Mouse (Mus musculus): ENCODE measurements around the gene Klhdc10. TPM values are rescaled to one million over a fixed set of nuclear protein-coding genes. Genes with fewer than 3 reads are reported as not detected.
"Not testable (repeated sequence)": the region's sequence is repeated elsewhere in the genome, so short reads cannot be mapped to it uniquely, and the experiment has no call there.

Gene Klhdc10
- polyA plus RNA-seq, 1 experiment from 2014 or later: 27.4 TPM

DNA sequence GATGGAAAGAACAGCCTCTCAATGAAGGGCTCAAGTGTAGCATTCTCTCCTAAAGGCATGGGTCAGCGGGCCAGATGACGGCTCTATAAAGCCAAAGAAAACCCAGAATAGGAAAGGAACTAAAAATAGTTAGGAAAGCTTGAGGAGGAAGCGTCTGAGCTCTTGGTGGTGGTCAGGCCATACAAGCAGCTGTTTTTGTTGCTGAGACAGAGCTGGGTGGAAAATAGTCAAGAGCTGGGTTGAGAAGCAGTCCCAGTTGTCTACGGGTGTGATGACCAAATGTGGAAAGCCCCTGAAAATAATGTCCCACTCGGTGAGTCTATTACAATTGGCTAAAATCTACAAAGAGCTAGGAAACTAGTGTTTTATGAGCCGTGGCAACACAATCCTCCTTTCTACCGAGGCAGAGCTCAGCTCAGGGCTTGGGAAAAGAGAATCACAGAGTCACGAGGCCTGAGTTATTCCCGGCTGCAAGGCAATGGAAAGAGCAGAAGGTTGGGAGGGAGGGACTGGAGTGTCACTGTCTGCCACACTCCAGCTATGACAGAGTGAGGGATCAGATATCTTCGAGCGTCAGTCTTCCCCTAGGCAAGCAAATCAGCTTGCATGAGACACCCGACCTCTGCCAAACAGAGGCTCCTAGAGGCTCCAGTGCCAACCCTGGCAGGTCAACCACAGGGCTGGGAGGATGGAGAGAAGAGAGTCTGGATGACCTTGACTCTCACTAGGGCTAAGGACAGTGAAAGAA, 41.7 kb upstream of the Klhdc10 start:
- WGBS: 78% methylated on average over 12 of the region's 12 CpGs
- no peaks in the 10 kb centered on the region for H3K27me3 ChIP-seq (ENCODE audit: control insufficient read depth, insufficient read depth, low read length)
- no peak overlapping the region for H3K9ac ChIP-seq (ENCODE audit: low read depth, low read length)

DNA sequence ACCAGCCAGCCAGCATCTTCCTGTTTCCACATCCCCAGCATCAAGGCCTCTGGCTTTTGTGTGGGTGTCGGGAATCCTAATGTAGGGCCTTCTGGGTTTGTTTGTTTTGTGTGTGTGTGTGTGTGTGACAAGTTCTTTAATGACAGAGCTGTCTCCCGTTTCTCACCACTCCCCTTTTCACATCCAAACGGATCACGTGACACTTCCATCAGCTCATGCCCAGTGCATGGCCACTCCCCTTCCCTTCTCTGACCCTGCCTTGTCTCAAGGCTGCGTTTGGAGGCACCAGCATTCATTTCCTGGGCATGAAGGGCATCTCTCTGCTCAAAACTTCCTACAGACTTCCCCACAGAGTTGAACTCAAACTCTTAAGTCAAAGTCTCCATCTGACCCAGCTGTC, 37.9 kb upstream of the Klhdc10 start:
- no peaks in the 10 kb centered on the region for H3K9me3 ChIP-seq (ENCODE audit: control insufficient read depth, low read length)
- H3K4me3 ChIP-seq (ENCODE audit: low read depth, low read length): no peak overlapping the region
- no peak overlapping the region for H3K4me2 ChIP-seq (replicated peaks; ENCODE audit: low read depth, low read length)
- no peaks in the 10 kb centered on the region for H3K27me3 ChIP-seq (ENCODE audit: control insufficient read depth, insufficient read depth, low read length)
- DNase-seq (ENCODE audit: low spot score): no peak
- 40% methylated on average over 5 of the region's 5 CpGs for WGBS
- no peak for ATAC-seq (ENCODE audit: low FRiP score)
- no peak overlapping the region for H3K27ac ChIP-seq (ENCODE audit: low read depth, low read length)
- no peaks in the 10 kb centered on the region for H3K36me3 ChIP-seq (ENCODE audit: control insufficient read depth, insufficient read depth, low read length)
- H3K4me1 ChIP-seq (replicated peaks; ENCODE audit: control insufficient read depth, insufficient read depth, low read length): no peaks in the 10 kb centered on the region
- H3K9ac ChIP-seq (ENCODE audit: low read depth, low read length): no peak overlapping the region

More for the DNA sequence above, 41.7 kb upstream of the Klhdc10 start:
- H3K36me3 ChIP-seq (ENCODE audit: control insufficient read depth, insufficient read depth, low read length): no peaks in the 10 kb centered on the region
- DNase-seq (ENCODE audit: low spot score) (no peak), ATAC-seq (ENCODE audit: low FRiP score) (no peak)
- H3K9me3 ChIP-seq (ENCODE audit: control insufficient read depth, low read length): no peaks in the 10 kb centered on the region
- H3K4me1 ChIP-seq (replicated peaks; ENCODE audit: control insufficient read depth, insufficient read depth, low read length): no peaks in the 10 kb centered on the region
- H3K4me3 ChIP-seq (ENCODE audit: low read depth, low read length): no peak overlapping the region
- H3K4me2 ChIP-seq (replicated peaks; ENCODE audit: low read depth, low read length): no peak overlapping the region
- H3K27ac ChIP-seq (ENCODE audit: low read depth, low read length): no peak overlapping the region

DNA sequence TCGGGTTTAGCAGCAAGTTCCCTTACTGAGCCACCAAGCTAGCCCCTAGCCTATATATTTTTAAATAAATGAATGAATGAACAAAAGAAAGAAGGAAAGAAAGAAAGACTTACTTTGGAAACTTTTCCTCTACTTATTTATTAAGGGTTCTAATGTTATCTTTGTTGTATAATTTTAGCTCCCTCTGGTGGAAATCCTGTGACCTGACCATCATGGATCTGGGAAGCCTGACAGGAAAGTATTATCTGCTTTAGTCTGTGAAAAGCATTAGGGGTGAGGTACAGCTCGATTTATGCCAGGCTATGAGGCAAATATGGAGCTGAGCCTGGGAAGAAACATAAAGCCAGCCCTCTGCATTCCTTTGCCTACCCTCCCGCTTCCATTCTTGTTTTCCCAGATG, 32.4 kb upstream of the Klhdc10 start:
- Histone ChIP-seq H3K27me3 (ENCODE audit: control insufficient read depth, insufficient read depth, low read length) (no peaks in the 10 kb centered on the region), H3K27ac (ENCODE audit: low read depth, low read length) (no peak overlapping the region), H3K9me3 (ENCODE audit: control insufficient read depth, low read length) (no peaks in the 10 kb centered on the region), H3K4me3 (ENCODE audit: low read depth, low read length) (no peak overlapping the region), H3K36me3 (ENCODE audit: control insufficient read depth, insufficient read depth, low read length) (peaks cover 10% of the 10 kb centered on the region), H3K4me2 (replicated peaks; ENCODE audit: low read depth, low read length) (no peak overlapping the region), H3K4me1 (replicated peaks; ENCODE audit: control insufficient read depth, insufficient read depth, low read length) (no peaks in the 10 kb centered on the region), H3K9ac (ENCODE audit: low read depth, low read length) (no peak overlapping the region)
- DNase-seq (ENCODE audit: low spot score) (no peak), ATAC-seq (ENCODE audit: low FRiP score) (no peak)
- 96% methylated on average over 3 of the region's 3 CpGs for WGBS

DNA sequence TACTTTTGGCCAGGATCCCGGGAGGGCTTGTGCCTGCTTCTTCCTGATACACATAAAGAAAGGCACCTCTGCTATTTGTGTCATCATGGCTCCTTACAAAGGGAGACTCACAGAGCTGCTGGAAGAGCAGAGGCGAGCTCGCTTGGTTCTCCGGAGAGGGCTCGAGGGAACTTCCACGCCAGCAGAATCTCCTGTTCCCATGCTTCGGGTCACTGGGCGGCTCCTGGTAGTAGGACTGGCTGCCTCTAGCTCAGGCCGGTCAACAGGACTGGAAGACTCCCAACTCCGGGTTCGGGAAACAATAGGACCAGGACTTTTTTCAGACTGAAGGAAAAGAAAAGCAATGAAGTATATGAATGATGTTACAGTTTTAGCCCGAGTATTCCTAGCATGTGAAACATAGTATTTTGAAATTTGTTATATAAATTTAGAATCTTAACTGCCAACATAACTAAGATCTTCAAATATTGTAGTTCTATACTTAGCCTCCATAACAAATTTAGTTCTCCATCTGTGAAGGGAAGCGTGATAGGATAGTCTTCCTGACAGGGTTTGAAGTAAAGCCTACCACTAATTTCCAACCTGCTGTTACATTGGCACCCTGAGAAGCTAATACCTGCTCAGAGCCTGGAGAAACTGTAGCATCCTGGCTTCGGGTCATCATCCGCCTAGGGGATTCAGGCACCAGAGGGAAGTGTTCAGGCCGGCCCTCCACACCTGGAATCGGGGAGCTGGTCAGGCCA, 28.9 kb upstream of the Klhdc10 start:
- Histone ChIP-seq H3K4me2 (replicated peaks; ENCODE audit: low read depth, low read length) (no peak overlapping the region), H3K27ac (ENCODE audit: low read depth, low read length) (no peak overlapping the region), H3K9ac (ENCODE audit: low read depth, low read length) (no peak overlapping the region), H3K27me3 (ENCODE audit: control insufficient read depth, insufficient read depth, low read length) (no peaks in the 10 kb centered on the region), H3K9me3 (ENCODE audit: control insufficient read depth, low read length) (no peaks in the 10 kb centered on the region), H3K4me1 (replicated peaks; ENCODE audit: control insufficient read depth, insufficient read depth, low read length) (no peaks in the 10 kb centered on the region), H3K4me3 (ENCODE audit: low read depth, low read length) (no peak overlapping the region), H3K36me3 (ENCODE audit: control insufficient read depth, insufficient read depth, low read length) (peaks cover 12% of the 10 kb centered on the region)
- DNase-seq (ENCODE audit: low spot score): no peak
- 95% methylated on average over 17 of the region's 17 CpGs for WGBS
- no peak for ATAC-seq (ENCODE audit: low FRiP score)

DNA sequence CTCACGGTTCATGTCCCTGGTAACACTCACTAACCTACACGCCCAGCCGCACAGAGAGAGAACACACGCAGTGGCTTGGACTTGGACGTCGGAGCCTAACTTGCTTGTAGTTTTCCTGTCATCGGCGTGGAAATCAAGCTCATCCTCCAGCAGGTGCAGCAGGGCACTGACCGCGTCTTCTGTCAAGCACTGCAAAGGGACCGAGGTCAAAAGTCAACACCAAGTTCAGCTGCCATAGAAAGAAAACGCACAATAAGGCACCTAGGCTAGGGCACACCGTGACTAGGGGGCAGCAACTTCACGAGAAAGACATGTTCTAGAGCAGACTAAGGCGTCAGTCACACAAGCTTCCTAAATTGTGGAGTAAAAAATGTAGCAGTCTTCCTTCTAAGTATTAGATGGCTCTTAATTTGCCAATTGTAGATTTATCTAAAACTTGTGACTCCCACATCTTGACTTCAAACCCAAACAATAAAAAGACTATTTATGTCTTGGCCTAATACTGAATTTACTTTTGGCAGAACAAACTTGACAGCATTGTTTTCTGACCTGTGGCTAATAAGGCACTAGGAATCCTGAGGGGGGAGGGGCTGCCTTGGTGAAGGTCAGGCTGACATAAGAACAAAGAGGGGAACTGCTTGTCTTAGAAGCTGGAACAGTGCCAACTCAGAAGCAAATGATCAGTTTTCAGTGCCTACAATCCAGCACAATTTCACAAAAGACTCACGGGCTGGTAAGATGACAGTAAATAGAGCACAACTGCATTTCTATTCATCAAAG, 26.7 kb upstream of the Klhdc10 start:
- no peak overlapping the region for H3K4me2 ChIP-seq (replicated peaks; ENCODE audit: low read depth, low read length)
- WGBS: 85% methylated on average over 16 of the region's 16 CpGs
- no peak overlapping the region for H3K27ac ChIP-seq (ENCODE audit: low read depth, low read length)
- peaks cover 12% of the 10 kb centered on the region for H3K36me3 ChIP-seq (ENCODE audit: control insufficient read depth, insufficient read depth, low read length)
- no peaks in the 10 kb centered on the region for H3K9me3 ChIP-seq (ENCODE audit: control insufficient read depth, low read length)
- H3K9ac ChIP-seq (ENCODE audit: low read depth, low read length): no peak overlapping the region
- ATAC-seq (ENCODE audit: low FRiP score) (no peak), DNase-seq (ENCODE audit: low spot score) (no peak)
- H3K4me1 ChIP-seq (replicated peaks; ENCODE audit: control insufficient read depth, insufficient read depth, low read length): no peaks in the 10 kb centered on the region
- no peaks in the 10 kb centered on the region for H3K27me3 ChIP-seq (ENCODE audit: control insufficient read depth, insufficient read depth, low read length)
- no peak overlapping the region for H3K4me3 ChIP-seq (ENCODE audit: low read depth, low read length)

DNA sequence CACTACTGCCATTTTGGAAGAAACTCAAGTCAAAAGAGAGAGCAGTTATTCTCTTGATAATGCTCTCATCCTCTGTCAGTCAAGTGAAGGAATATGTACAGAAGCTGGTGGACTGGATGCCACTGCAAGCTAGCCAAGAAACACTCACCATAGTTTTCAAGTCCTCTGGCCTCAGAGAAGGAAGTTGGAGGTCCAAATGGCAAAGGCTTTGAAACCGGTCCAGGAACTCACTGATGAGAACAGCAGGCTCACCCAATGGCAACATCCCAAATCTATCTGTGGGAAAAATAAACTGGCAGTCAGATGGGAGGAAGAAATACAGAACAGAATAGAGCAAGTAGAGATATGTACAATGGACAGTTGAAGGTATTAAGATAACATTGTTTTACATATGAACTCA, 25.9 kb upstream of the Klhdc10 start:
- peaks cover 9% of the 10 kb centered on the region for H3K36me3 ChIP-seq (ENCODE audit: control insufficient read depth, insufficient read depth, low read length)
- ATAC-seq (ENCODE audit: low FRiP score): no peak
- WGBS: 90% methylated on average over 1 of the region's 1 CpGs

DNA sequence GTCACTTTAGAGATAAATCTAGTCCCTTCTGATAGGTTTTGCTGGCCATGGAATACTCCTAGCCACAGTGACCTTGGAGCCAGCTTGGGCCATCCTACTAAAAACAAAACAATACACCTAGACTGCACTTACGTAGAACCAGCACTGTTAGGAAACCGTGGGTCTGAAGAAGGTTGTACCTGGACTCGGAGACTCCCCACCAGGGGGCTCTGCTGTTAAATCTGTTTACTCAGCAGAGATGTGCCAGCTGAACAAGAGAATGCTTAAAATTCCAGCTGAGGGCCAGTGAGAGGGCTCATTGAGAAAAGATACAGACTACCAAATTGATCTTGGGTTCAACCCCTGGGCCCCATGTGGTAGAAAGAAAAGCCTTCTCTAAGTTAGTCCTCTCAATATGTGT, 20.6 kb upstream of the Klhdc10 start:
- H3K4me1 ChIP-seq (replicated peaks; ENCODE audit: control insufficient read depth, insufficient read depth, low read length): no peaks in the 10 kb centered on the region
- no peak overlapping the region for H3K27ac ChIP-seq (ENCODE audit: low read depth, low read length)
- H3K9me3 ChIP-seq (ENCODE audit: control insufficient read depth, low read length): no peaks in the 10 kb centered on the region
- no peak overlapping the region for H3K4me2 ChIP-seq (replicated peaks; ENCODE audit: low read depth, low read length)
- ATAC-seq (ENCODE audit: low FRiP score) (no peak), DNase-seq (ENCODE audit: low spot score) (peak; percentile 44)
- no peak overlapping the region for H3K9ac ChIP-seq (ENCODE audit: low read depth, low read length)
- H3K4me3 ChIP-seq (ENCODE audit: low read depth, low read length): no peak overlapping the region
- H3K36me3 ChIP-seq (ENCODE audit: control insufficient read depth, insufficient read depth, low read length): peaks cover 2% of the 10 kb centered on the region; the same call in 1 of the 2 replicates
- 82% methylated on average over 3 of the region's 3 CpGs for WGBS
- H3K27me3 ChIP-seq (ENCODE audit: control insufficient read depth, insufficient read depth, low read length): no peaks in the 10 kb centered on the region

More for the DNA sequence above, 25.9 kb upstream of the Klhdc10 start:
- Histone ChIP-seq H3K27me3 (ENCODE audit: control insufficient read depth, insufficient read depth, low read length) (no peaks in the 10 kb centered on the region), H3K9me3 (ENCODE audit: control insufficient read depth, low read length) (no peaks in the 10 kb centered on the region), H3K27ac (ENCODE audit: low read depth, low read length) (no peak overlapping the region), H3K4me1 (replicated peaks; ENCODE audit: control insufficient read depth, insufficient read depth, low read length) (no peaks in the 10 kb centered on the region), H3K4me3 (ENCODE audit: low read depth, low read length) (no peak overlapping the region), H3K9ac (ENCODE audit: low read depth, low read length) (no peak overlapping the region), H3K4me2 (replicated peaks; ENCODE audit: low read depth, low read length) (no peak overlapping the region)
- DNase-seq (ENCODE audit: low spot score): no peak

DNA sequence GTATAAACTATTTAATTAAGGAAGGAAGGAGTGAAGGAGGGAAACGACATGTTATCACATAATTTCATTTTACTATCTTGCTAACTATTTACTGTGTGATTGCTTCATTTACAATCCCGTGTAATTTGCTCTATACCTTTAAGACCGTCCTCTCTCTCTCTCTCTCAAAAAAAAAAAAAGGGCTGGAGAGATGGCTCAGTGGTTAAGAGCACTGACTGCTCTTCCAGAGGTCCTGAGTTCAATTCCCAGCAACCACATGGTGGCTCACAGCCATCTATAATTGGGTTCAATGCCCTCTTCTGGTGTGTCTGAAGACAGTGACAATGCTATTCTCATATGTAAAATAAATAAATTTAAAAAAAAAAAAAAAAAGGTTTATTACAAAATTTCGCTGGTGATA, 11.4 kb upstream of the Klhdc10 start:
- ATAC-seq (ENCODE audit: low FRiP score): not testable (repeated sequence)

More for the DNA sequence above, 11.4 kb upstream of the Klhdc10 start:
- H3K27me3 ChIP-seq (ENCODE audit: control insufficient read depth, insufficient read depth, low read length); H3K36me3 ChIP-seq (ENCODE audit: control insufficient read depth, insufficient read depth, low read length); H3K4me1 ChIP-seq (replicated peaks; ENCODE audit: control insufficient read depth, insufficient read depth, low read length); DNase-seq (ENCODE audit: low spot score); H3K9me3 ChIP-seq (ENCODE audit: control insufficient read depth, low read length); H3K27ac ChIP-seq (ENCODE audit: low read depth, low read length): not testable (repeated sequence)
- 29% methylated on average over 4 of the region's 4 CpGs for WGBS
- peak overlapping the region; percentile 33 for H3K4me2 ChIP-seq (replicated peaks; ENCODE audit: low read depth, low read length)
- peak overlapping the region; percentile 78 for H3K9ac ChIP-seq (ENCODE audit: low read depth, low read length)
- H3K4me3 ChIP-seq (ENCODE audit: low read depth, low read length): peak overlapping the region; percentile 79
